Mouse (Mus musculus): Measurements from ENCODE around the gene Ryr1.
"Not testable (repeated sequence)": the region's sequence is repeated elsewhere in the genome, so short reads cannot be mapped to it uniquely, and the experiment has no call there.

The Ryr1 gene

GRCm38 (mm10) chr7:29146625-29147367 is 21.8 kb upstream of the Ryr1 start:
- no peak for DNase-seq (ENCODE audit: low spot score in 2 of 2)

- no peak for DNase-seq (ENCODE audit: low spot score in 2 of 2)
Observed at GRCm38 (mm10) chr7:29144006-29144405, 19.0 kb upstream of the Ryr1 start.

DNA sequence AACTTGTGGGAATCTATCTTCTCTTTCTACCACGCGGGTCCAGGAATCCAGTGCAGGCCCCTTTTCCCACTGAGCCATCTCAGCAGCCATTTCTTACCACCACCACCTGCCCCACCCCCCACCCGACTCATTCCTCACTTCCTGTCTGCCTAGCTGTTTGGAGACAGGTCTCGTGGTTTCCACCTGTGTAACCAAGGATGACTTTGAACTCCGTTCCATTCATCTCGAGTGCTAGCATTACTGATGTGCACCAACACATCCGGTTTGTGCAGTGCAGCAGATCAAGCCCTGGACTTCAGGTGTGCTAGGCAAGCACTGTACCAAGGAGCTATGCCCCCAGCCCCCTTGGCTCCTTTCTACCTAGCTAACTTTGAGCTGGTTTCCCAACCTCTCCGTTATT is 16.4 kb upstream of the Ryr1 start:
- no peak for DNase-seq (ENCODE audit: low spot score in 2 of 2)

GRCm38 (mm10) chr7:29139237-29139636 is 14.3 kb upstream of the Ryr1 start:
- DNase-seq (ENCODE audit: low spot score in 2 of 2), result not testable (repeated sequence)

DNA sequence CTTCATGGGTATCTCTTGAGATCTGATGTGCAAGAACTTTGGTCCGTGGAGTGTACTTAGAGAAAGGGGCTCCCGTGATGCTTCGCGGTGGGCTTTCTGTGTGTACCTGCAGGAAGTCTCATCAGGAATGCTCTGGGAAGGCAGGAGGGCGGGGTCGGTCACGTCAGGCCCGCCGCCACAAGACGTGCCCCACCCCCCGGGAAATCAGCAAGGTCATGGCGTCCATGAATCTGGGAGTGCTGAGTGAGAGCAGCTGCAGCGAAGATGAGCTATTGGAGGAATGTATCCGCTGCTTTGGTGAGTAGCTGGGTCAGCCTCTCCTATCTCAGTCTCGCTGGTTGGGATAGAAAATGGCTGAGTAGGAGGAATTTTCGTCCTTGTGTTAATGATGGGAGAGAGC is 12.4 kb upstream of the Ryr1 start:
- no peak for DNase-seq (ENCODE audit: low spot score in 2 of 2)

- peak in 1 of 2 experiments; percentile 61 for DNase-seq (ENCODE audit: low spot score in 2 of 2)
Observed at GRCm38 (mm10) chr7:29134693-29135386, 9.9 kb upstream of the Ryr1 start, which contains the start of gene Rasgrp4. Gene Rasgrp4 (plus strand): TSS chr7:29134851.

GRCm38 (mm10) chr7:29134230-29134629 is 9.3 kb upstream of the Ryr1 start:
- DNase-seq (ENCODE audit: low spot score in 2 of 2), result no peak

- DNase-seq (ENCODE audit: low spot score in 2 of 2), result no peak
Observed at GRCm38 (mm10) chr7:29128725-29129124, 3.7 kb upstream of the Ryr1 start.

- peak; percentile 72 to 87 for DNase-seq (ENCODE audit: low spot score in 2 of 2)
Observed at GRCm38 (mm10) chr7:29126173-29126915, 1.4 kb upstream of the Ryr1 start.

DNA sequence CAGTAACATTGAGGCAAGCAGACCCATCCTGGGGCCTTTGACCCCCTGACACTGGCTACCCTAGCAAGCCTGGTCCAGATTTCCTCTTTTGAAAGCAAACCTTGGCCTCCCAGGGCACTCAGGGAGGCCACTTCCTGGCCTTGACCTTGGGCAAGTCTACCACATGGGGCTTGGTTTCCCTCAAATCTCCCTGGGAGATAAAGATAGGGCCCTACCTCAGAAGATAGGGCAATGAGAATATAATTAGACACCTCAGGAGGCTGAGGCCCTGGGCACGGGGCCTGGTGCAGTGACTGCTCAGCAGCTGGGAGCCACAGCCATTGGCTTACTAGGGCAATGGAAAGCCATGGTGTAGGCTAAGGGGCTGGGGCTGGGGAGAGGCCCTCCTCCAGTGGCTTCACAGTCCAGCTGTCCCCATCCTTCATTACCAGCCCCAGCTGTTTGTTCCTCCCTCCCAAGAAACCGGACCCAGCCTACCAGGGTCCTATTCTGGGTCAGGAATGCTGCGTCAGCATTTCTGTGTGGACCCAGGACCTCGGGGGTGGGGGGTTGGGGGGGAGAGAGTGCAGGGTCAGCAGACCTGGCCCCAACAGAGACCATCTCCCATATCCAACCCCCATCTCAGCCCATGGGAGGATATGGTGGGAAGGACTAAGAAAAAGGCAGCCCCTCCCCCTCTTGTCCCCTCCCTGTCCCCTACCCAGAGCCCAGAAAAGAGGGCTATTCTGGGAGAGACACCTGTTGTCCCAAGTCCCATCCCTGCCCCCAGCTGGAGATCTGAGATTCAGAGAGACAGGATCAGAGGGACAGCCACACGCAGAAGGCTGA is 1.2 kb downstream of the Ryr1 start:
- DNase-seq (ENCODE audit: low spot score in 2 of 2), result no peak

GRCm38 (mm10) chr7:29122821-29123220 is 2.2 kb downstream of the Ryr1 start:
- no peak for DNase-seq (ENCODE audit: low spot score in 2 of 2)

- DNase-seq (ENCODE audit: low spot score in 2 of 2), result no peak
Observed at GRCm38 (mm10) chr7:29119526-29119925, 5.5 kb downstream of the Ryr1 start.

DNA sequence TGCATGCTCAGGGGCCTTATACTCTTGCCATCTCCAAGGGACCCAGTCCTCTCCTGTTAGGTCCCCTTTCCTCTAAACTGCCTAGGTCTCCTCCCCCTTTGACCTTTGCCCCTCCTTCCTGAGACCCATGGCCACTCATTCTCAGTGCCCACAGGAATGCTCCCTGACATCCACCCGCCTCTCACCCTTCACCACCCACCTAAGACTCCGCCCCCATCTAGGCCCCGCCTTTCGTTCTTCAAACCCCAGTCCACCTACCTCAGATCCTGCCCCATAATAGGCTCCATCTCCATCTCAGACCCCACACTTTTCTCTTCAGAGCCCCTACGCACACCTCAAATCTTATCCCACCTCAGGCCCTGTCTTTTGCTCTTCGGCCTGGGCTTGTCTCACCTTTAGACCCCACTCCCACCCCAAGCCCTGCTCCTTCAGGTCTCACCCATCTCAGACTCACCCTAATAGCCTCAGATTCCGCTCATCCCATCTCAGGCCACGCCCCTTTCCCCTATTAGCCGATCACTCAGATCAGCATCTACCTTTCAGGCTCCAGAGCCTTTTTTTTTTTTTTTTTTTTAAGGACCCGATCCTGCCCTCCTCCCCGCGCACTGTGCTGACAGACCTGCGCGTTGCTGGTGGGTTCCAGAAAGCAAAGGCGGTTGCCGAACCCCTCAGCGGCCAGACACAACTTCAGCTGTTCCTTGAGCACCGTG is 6.7 kb downstream of the Ryr1 start:
- DNase-seq (ENCODE audit: low spot score in 2 of 2), result no peak

GRCm38 (mm10) chr7:29108992-29109955 is 15.7 kb downstream of the Ryr1 start:
- peak in 1 of 2 experiments; percentile 59 for DNase-seq (ENCODE audit: low spot score in 2 of 2)

DNA sequence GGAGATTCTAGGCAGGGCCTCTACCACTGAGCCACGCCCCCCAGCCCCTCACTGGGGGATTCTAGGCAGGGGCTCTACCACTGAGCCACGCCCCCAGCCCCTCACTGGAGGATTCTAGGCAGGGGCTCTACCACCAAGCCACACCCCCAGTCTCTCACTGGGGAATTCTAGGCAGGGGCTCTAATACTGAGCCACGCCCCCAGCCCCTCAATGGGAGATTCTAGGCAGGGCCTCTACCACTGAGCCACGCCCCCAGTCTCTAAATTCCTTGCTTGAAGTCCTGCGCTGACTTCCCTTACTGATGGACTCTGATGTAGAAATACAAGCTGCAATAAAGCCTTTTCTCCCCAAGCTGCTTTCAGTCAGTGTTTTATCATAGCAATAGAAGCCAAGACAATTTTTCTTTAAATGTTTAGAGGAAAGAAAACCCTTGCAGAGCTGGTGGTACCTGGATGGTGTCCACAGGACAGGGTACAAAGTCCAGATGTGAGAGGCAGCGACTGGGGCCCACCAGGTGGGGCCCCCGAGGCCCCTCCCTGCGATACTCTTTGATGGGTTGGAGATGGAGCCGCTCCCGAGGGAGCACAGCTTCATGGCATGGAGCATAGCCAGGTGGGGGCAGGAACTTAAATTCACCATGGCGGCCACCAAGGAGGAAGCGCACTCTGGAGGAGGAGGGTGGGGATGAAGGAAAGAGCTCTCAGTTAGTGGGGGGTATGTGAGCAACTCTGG is 23.5 kb downstream of the Ryr1 start:
- no peak for DNase-seq (ENCODE audit: low spot score in 2 of 2)

DNA sequence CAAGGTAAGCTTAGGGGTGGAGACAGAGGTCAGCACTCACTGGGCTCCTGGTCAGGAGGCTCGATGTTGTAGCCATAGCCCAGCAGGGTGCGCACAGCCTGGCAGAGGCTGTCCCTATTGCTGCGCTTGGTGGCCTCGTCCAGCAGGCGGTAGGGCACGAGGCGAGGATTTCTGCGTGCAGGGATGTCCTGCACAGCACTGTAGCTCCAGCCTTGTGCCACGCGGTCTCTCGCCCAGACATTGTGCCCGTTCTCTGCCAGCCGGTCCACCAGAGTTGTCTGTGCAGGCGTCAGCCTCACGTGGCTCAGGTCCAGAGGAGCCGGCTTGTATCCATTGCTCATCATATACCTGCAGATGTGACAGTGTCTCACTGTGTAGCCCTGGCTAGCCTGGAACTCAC is 27.8 kb downstream of the Ryr1 start:
- peak in 1 of 2 experiments; percentile 59 for DNase-seq (ENCODE audit: low spot score in 2 of 2)

DNA sequence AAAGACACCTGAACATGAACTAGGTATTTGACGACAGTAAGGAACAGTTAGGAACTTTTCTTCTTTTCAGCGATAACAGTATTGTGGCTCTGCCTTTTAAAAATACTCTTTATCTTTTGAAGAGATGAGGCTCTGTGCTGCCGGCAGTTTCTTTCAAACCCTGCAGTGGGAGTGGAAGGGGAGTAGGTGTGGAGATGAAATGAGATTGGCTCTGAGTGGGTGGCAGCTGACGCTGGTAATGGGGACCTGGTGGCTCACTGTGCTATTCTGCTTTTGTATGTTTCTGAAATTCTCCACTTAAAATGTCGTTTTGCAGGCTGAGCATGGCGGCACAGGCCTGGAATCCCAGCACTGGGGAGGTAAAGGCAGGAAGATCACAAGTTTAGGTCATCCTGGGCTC is 36.2 kb downstream of the Ryr1 start:
- DNase-seq (ENCODE audit: low spot score in 2 of 2), result no peak

DNA sequence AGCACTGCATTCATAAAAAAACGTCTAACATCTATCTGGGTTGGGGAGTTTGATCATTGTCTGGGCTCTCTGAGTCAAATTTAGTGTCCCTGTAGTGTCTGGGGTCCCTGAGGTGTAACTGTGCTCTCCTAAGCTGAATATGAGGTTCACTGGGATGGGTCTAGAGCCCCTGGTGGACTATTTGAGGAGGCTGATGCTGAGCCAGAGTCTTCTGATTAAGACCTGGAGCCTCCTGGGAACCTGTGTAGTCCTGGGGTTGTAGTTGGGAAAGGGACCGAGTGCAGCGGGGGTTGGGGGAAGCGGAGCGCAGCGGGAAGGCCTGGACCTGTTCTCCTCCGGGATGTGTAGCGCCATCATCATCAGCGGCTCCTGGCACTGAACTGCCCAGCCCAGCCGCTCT is 38.1 kb downstream of the Ryr1 start:
- peak in 1 of 2 experiments; percentile 50 for DNase-seq (ENCODE audit: low spot score in 2 of 2)

DNA sequence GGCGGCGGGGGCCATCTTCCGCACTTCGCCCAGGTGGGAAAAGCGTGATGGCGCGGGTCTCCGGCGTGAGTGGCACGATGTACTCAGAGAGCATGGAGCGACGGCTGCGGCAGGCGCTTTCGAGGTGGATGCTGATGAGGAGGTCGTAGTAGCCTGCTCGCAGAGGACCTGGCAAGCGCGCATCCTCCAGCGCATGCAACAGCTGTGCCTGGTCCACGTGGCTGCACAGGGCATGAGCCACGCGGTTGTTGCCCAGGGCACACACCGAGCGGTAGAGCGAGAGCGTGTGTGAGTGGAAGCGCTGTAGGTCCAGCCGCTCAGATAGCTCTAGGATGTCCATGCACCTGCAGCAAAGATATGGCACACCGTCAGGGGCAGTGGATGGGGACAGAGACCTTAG is 39.0 kb downstream of the Ryr1 start:
- DNase-seq (ENCODE audit: low spot score in 2 of 2), result peak in 1 of 2 experiments; percentile 59

Measured in spleen, postnatal 4 days (tissue).